Mouse (Mus musculus) liver, embryonic 14.5 days (tissue): ENCODE results near the gene Psmd9.

Experiments
- CTCF ChIP-seq: IDR thresholded peaks from 2 replicates; pipeline ENCODE4 v1.5.1; 2016; ENCODE audit warnings: antibody characterized with exemption, low read depth, control low read depth
- EP300 ChIP-seq: IDR thresholded peaks from 2 replicates; pipeline ENCODE4 v1.6.1; 2016; ENCODE audit warnings: antibody characterized with exemption, low read depth

DNA sequence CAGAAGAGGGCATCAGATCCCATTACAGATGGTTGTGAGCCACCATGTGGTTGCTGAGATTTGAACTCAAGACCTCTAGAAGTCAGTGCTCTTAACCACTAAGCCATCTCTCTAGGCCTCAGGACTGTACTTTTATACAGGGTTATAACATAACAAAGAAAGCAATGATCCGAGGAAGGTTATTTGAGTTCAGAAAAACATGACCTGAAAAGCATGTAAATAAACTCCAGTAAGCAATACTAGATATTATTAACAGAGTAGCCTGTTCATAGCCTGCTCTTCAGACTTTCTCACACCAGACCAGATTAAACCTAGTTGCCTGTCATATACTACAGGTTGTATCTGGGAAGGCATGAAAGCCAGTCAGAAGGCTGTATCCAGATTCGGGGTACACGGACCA, 18.1 kb downstream of the Psmd9 start:
- no peak for TF ChIP-seq CTCF
- TF ChIP-seq EP300, result no peak
